Mouse (Mus musculus): ENCODE data around the gene Amn. TPM values are rescaled to one million over a fixed set of nuclear protein-coding genes. Genes with fewer than 3 reads are reported as not detected.

The Amn gene
- total and polyA plus RNA-seq, 3 experiments = 0.12 to 0.14 TPM; not detected in 1

DNA sequence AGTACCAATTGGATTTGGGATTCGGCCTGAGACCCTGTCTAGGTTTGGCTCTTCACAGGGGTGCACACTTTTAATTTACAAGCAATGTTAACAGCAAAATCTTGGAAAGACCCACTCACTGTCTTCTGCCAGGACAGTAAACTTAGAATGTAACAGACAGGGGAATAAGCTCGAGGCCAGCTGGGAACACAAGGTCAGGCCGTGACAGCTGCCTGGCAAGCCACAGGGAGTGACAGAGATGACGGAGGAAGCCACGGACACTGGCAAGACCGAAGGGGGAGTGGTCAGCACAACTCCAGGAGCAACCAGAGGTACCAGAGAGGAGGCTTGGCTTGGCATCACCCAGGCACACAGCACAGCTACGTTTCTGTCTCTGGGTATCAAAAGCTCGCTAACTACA is 35.9 kb downstream of the Amn start:
- Histone ChIP-seq H3K9me3 (replicated peaks; ENCODE audit: insufficient read depth, low read length) (no peaks in the 10 kb centered on the region), H3K4me1 (ENCODE audit: control insufficient read depth in 1 of 2, insufficient read depth in 2 of 2, low read length in 2 of 2) (no peaks in the 10 kb centered on the region), H3K79me2 (ENCODE audit: control insufficient read depth, insufficient read depth, low read length, poor library complexity) (no peaks in the 10 kb centered on the region), H3K36me3 (ENCODE audit: control insufficient read depth in 1 of 2, insufficient read depth in 2 of 2, low read length in 2 of 2) (no peaks in the 10 kb centered on the region), H3K4me3 (ENCODE audit: control insufficient read depth in 1 of 2, insufficient read depth in 1 of 2, low read depth in 2 of 2, low read length in 2 of 2) (no peak overlapping the region), H3K27ac (ENCODE audit: control insufficient read depth, low read depth, low read length) (no peak overlapping the region), H3K9ac (ENCODE audit: control insufficient read depth, low read depth, low read length, poor library complexity, severe bottlenecking) (no peak overlapping the region), H3K27me3 (ENCODE audit: control insufficient read depth in 1 of 2, insufficient read depth in 2 of 2, low read length in 2 of 2) (peaks cover 0 to 2% of the 10 kb centered on the region in 2 experiments; a peak in 3 of 4 replicates)
- no peak for TF ChIP-seq TAL1 (IDR thresholded peaks at IDR 0.05; ENCODE audit: low read length)
- TF ChIP-seq MAFK (IDR thresholded peaks at IDR 0.05; ENCODE audit: borderline replicate concordance, low read depth, low read length) = no peak
- TF ChIP-seq KAT2A (conservative IDR thresholded peaks at IDR 0.05; ENCODE audit: low read depth, low read length) = no peak
- no peak for TF ChIP-seq MAX (IDR thresholded peaks at IDR 0.05; ENCODE audit: low read length)
- TF ChIP-seq USF2 (IDR thresholded peaks at IDR 0.05; ENCODE audit: borderline replicate concordance in 1 of 2, insufficient read depth in 1 of 2, low read depth in 1 of 2, low read length in 2 of 2) = no peak
- TF ChIP-seq UBTF (IDR thresholded peaks at IDR 0.05; ENCODE audit: borderline replicate concordance, insufficient read depth, low read depth, low read length) = no peak
- no peak for TF ChIP-seq EP300 (IDR thresholded peaks at IDR 0.05; ENCODE audit: low read depth in 1 of 2, low read length in 2 of 2)
- no peak for TF ChIP-seq USF1 (IDR thresholded peaks at IDR 0.05; ENCODE audit: low read depth, low read length)
- no peak for TF ChIP-seq RAD21 (IDR thresholded peaks at IDR 0.05; ENCODE audit: low read depth, low read length)
- no peak for TF ChIP-seq CTCF (IDR thresholded peaks at IDR 0.05 in 2 of 3, conservative IDR thresholded peaks at IDR 0.05 in 1 of 3; ENCODE audit: control insufficient read depth in 1 of 3, insufficient read depth in 1 of 3, low read depth in 2 of 3, low read length in 3 of 3, poor library complexity in 1 of 3, severe bottlenecking in 1 of 3)
- TF ChIP-seq TCF12 (IDR thresholded peaks at IDR 0.05; ENCODE audit: low read depth, low read length) = no peak
- no peak for DNase-seq (ENCODE audit: low read depth, low spot score)

DNA sequence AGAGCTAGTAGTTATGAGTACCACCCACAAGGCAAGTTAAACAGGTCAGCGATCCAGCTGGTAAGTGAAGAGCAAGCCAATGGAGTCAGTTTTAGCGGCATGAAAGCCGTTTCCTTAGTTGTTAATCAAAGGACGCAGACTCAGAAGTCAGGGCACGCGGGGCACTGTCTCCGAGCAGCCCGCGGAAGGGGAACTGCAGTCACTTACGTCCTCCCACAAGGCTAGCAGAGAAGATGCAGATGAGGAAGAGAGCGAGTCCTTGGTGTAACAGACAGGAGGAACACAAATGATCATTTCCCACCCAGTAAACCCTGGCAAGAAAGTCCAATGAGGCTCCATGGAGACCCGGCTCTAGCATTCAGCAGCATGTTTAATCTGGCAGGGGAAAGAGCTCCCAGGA is 38.4 kb downstream of the Amn start:
- Histone ChIP-seq H3K4me1 (ENCODE audit: control insufficient read depth in 1 of 2, insufficient read depth in 2 of 2, low read length in 2 of 2) (no peaks in the 10 kb centered on the region), H3K27ac (ENCODE audit: control insufficient read depth, low read depth, low read length) (no peak overlapping the region), H3K4me3 (ENCODE audit: control insufficient read depth in 1 of 2, insufficient read depth in 1 of 2, low read depth in 2 of 2, low read length in 2 of 2) (no peak overlapping the region), H3K36me3 (ENCODE audit: control insufficient read depth in 1 of 2, insufficient read depth in 2 of 2, low read length in 2 of 2) (no peaks in the 10 kb centered on the region), H3K27me3 (ENCODE audit: control insufficient read depth in 1 of 2, insufficient read depth in 2 of 2, low read length in 2 of 2) (peaks cover 5 to 12% of the 10 kb centered on the region in 2 experiments; a peak in 3 of 4 replicates), H3K9ac (ENCODE audit: control insufficient read depth, low read depth, low read length, poor library complexity, severe bottlenecking) (no peak overlapping the region), H3K9me3 (replicated peaks; ENCODE audit: insufficient read depth, low read length) (no peaks in the 10 kb centered on the region), H3K79me2 (ENCODE audit: control insufficient read depth, insufficient read depth, low read length, poor library complexity) (no peaks in the 10 kb centered on the region)
- no peak for DNase-seq (ENCODE audit: low read depth, low spot score)
- TF ChIP-seq POLR2AphosphoS5 (IDR thresholded peaks at IDR 0.05; ENCODE audit: borderline replicate concordance, low read depth, low read length) (no peak), NELFE (IDR thresholded peaks at IDR 0.05; ENCODE audit: low read depth, low read length) (no peak), ELF1 (IDR thresholded peaks at IDR 0.05; ENCODE audit: low read depth, low read length) (no peak), MEF2A (IDR thresholded peaks at IDR 0.05; ENCODE audit: extremely low read depth, insufficient replicate concordance, low read depth, low read length, poor library complexity, severe bottlenecking) (no peak), NRF1 (IDR thresholded peaks at IDR 0.05; ENCODE audit: insufficient read depth, low read depth, low read length, poor library complexity, severe bottlenecking) (no peak), GABPA (IDR thresholded peaks at IDR 0.05; ENCODE audit: low read depth, low read length) (no peak), ZMIZ1 (IDR thresholded peaks at IDR 0.05; ENCODE audit: low read depth, low read length) (no peak), CTCF (IDR thresholded peaks at IDR 0.05 in 2 of 3, conservative IDR thresholded peaks at IDR 0.05 in 1 of 3; ENCODE audit: control insufficient read depth in 1 of 3, insufficient read depth in 1 of 3, low read depth in 2 of 3, low read length in 3 of 3, poor library complexity in 1 of 3, severe bottlenecking in 1 of 3) (no peak), CHD2 (IDR thresholded peaks at IDR 0.05; ENCODE audit: low read length) (no peak), ZKSCAN1 (IDR thresholded peaks at IDR 0.05; ENCODE audit: low read depth, low read length) (no peak), JUND (IDR thresholded peaks at IDR 0.05; ENCODE audit: low read depth, low read length) (no peak), SIN3A (IDR thresholded peaks at IDR 0.05; ENCODE audit: low read length) (no peak)

All from MEL (cell line).